ENCODE assay signal across 12 mouse cellular contexts in the genomic region with DNA sequence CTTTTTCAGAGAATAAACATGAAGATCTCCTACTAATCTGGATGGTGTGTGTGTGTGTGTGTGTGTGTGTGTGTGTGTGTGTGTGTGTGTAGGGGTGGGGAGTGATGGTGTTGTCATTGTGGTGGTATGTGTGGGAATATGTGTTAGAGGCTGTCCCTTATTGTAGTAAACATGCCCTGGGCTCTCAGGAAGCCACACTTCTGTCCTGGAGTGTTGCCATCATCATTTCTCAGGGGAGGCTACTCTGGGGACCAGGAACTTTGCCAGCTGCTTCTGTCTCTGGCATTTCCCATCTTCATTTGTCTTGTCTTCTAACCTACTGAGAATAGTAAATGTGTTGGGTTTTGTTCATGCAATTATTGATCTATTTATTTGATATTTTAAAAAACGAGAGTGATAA. TPM values are rescaled to one million over a fixed set of nuclear protein-coding genes. Genes with fewer than 3 reads are reported as not detected.
A peak's percentile ranks its signal among the peaks of the same experiment; 100 is the strongest.
DNase-seq lines count a peak whose midpoint lies in the region; ATAC-seq and TF ChIP-seq lines count a peak whose summit lies in the region.
"Had no signal": no experiment of that assay in that cellular context is flagged by ENCODE, and none has a peak within 500 bp of the region (broad histone marks: within the 10 kb centered on the region; RNA-seq: fewer than 3 reads in every experiment).

No protein-coding gene starts in this region.

- peak; percentile 29 to 63 for DNase-seq in adrenal gland, adult (ENCODE audit: inconsistent age in 2 of 2, low spot score in 1 of 2)
- no peak for DNase-seq in adrenal gland, postnatal 4 days (ENCODE audit: low spot score in 2 of 2)
- peak; percentile 33 for DNase-seq in kidney, adult 18-20 months
- peak; percentile 31 for DNase-seq in kidney, postnatal 0 days (ENCODE audit: low spot score)
- peak; percentile 34 for DNase-seq in lung, postnatal 25 days (ENCODE audit: low spot score)
- no peak for DNase-seq in cerebellum, adult 9-10 months
- DNase-seq: cerebellum, adult 2 months; gastrocnemius, adult 2 months had no signal

- no peaks in the 10 kb centered on the region for H3K36me3 ChIP-seq in kidney, embryonic 14.5 days (ENCODE audit: control insufficient read depth, insufficient read depth, low read length)
- H3K36me3 ChIP-seq in kidney, postnatal 0 days (ENCODE audit: insufficient read depth, low read length): no peaks in the 10 kb centered on the region
- no peaks in the 10 kb centered on the region for H3K36me3 ChIP-seq in forebrain, embryonic 16.5 days (ENCODE audit: control insufficient read depth, insufficient read depth)
- H3K36me3 ChIP-seq: heart, embryonic 13.5 days had no signal

- no peaks in the 10 kb centered on the region for H3K9me3 ChIP-seq in kidney, embryonic 14.5 days (ENCODE audit: control insufficient read depth, low read length)
- no peaks in the 10 kb centered on the region; the same call in 1 of the 2 replicates for H3K9me3 ChIP-seq in kidney, postnatal 0 days (replicated peaks; ENCODE audit: low read length)
- H3K9me3 ChIP-seq in forebrain, embryonic 16.5 days (ENCODE audit: control insufficient read depth, low read length): no peaks in the 10 kb centered on the region
- H3K9me3 ChIP-seq: heart, embryonic 13.5 days had no signal

- no peak overlapping the region for H3K4me3 ChIP-seq in kidney, embryonic 14.5 days (ENCODE audit: low read length)
- no peak overlapping the region for H3K4me3 ChIP-seq in kidney, postnatal 0 days (replicated peaks; ENCODE audit: low read depth, low read length)
- H3K4me3 ChIP-seq in forebrain, embryonic 16.5 days (replicated peaks; ENCODE audit: low read length): no peak overlapping the region
- H3K4me3 ChIP-seq: gastrocnemius, adult 2 months; heart, embryonic 13.5 days had no signal

- H3K9ac ChIP-seq in kidney, embryonic 14.5 days (ENCODE audit: low read depth, low read length): no peak overlapping the region
- H3K9ac ChIP-seq in kidney, postnatal 0 days (ENCODE audit: low read depth, low read length): no peak overlapping the region
- H3K9ac ChIP-seq in forebrain, embryonic 16.5 days (replicated peaks; ENCODE audit: low read depth, low read length): no peak overlapping the region
- H3K9ac ChIP-seq: heart, embryonic 13.5 days; liver, embryonic 14.5 days had no signal

- no peak overlapping the region for H3K27ac ChIP-seq in kidney, embryonic 14.5 days (ENCODE audit: low read depth, low read length)
- H3K27ac ChIP-seq in kidney, postnatal 0 days: no peak overlapping the region
- no peak overlapping the region for H3K27ac ChIP-seq in forebrain, embryonic 16.5 days (ENCODE audit: low read length)
- H3K27ac ChIP-seq: gastrocnemius, adult 2 months; heart, embryonic 13.5 days; liver, embryonic 14.5 days had no signal

- H3K4me2 ChIP-seq in kidney, embryonic 14.5 days (replicated peaks; ENCODE audit: low read depth, low read length): no peak overlapping the region
- H3K4me2 ChIP-seq in kidney, postnatal 0 days (ENCODE audit: low read length): no peak overlapping the region
- H3K4me2 ChIP-seq in forebrain, embryonic 16.5 days (ENCODE audit: low read length): no peak overlapping the region
- H3K4me2 ChIP-seq: heart, embryonic 13.5 days had no signal

- WGBS in kidney, embryonic 14.5 days: 85% methylated on average over 1 of the region's 1 CpGs
- WGBS in kidney, postnatal 0 days: 72% methylated on average over 1 of the region's 1 CpGs
- WGBS in forebrain, embryonic 16.5 days: 74% methylated on average over 1 of the region's 1 CpGs

- H3K4me1 ChIP-seq in kidney, embryonic 14.5 days (ENCODE audit: control insufficient read depth, insufficient read depth, low read length): peaks cover 15% of the 10 kb centered on the region
- peaks cover 13% of the 10 kb centered on the region for H3K4me1 ChIP-seq in kidney, postnatal 0 days (replicated peaks; ENCODE audit: insufficient read depth, low read length)
- H3K4me1 ChIP-seq in forebrain, embryonic 16.5 days (replicated peaks; ENCODE audit: control insufficient read depth, insufficient read depth, low read length): no peaks in the 10 kb centered on the region

- ATAC-seq in kidney, embryonic 14.5 days (ENCODE audit: low FRiP score, low TSS enrichment): no peak
- ATAC-seq in kidney, postnatal 0 days (replicated peaks; ENCODE audit: low FRiP score, low read depth): no peak
- ATAC-seq in forebrain, embryonic 16.5 days: no peak

- TF ChIP-seq CTCF in kidney, postnatal 0 days (IDR thresholded peaks at IDR 0.05; ENCODE audit: low read depth): no peak

- H3K27me3 ChIP-seq in kidney, embryonic 14.5 days (ENCODE audit: control insufficient read depth, insufficient read depth, low read length): no peaks in the 10 kb centered on the region
- no peaks in the 10 kb centered on the region for H3K27me3 ChIP-seq in kidney, postnatal 0 days (ENCODE audit: insufficient read depth, low read length)
- no peaks in the 10 kb centered on the region for H3K27me3 ChIP-seq in forebrain, embryonic 16.5 days (replicated peaks; ENCODE audit: control insufficient read depth, insufficient read depth, low read length)
- H3K27me3 ChIP-seq: heart, embryonic 13.5 days had no signal

RNA-seq across cellular contexts. Expression of gene Mycn, which starts 33.7 kb away (rescaled TPM):
- total RNA-seq in adrenal gland, postnatal 4 days (2021): 10 to 100 TPM; 12.7 to 21.9 TPM
- polyA plus RNA-seq in kidney, embryonic 14.5 days (2014; fragmentation: Nextera tagmentation; extraction: Ambion mirVana): 88.2 and 104 TPM in 2 replicates
- 76.7 and 86.9 TPM in 2 replicates for polyA plus RNA-seq in kidney, postnatal 0 days (2015; fragmentation: Nextera tagmentation; extraction: Ambion mirVana)
- polyA plus RNA-seq in forebrain, embryonic 16.5 days (2015; fragmentation: Nextera tagmentation; extraction: Ambion mirVana): 156 and 197 TPM in 2 replicates

Comparison
In these comparisons a context has a peak if more than half of its experiments do, and no peak if none do; other contexts are left out.
1. DNase-seq: peak in adrenal gland, adult (2 of 2), kidney, adult 18-20 months (single experiment), kidney, postnatal 0 days (single experiment) and lung, postnatal 25 days (single experiment); none in adrenal gland, postnatal 4 days (0 of 2) and cerebellum, adult 9-10 months (single experiment).